In the genomic region with DNA sequence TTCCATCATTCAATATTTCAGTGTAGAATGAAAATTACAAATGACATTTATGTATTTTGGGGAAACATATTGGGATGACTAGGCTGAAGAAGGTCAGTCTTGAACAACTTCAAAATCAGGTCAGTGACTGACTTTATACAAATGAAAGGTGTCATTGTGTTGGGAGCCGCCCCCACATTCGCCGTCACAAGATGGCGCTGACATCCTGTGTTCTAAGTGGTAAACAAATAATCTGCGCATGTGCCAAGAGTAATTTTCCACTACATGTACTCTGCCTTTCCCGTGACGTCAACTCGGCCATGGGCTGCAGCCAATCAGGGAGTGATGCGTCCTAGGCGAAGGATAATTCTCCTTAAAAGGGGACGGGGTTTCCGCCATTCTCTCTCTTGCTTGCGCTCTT, we compare ENCODE assay signal across 1 mouse cellular context. TPM values are rescaled to one million over a fixed set of nuclear protein-coding genes. Genes with fewer than 3 reads are reported as not detected.
"Had no signal": no experiment of that assay in that cellular context is flagged by ENCODE, and none has a peak within 500 bp of the region (broad histone marks: within the 10 kb centered on the region; RNA-seq: fewer than 3 reads in every experiment).

No protein-coding gene starts in this region.

RNA-seq across cellular contexts. Expression of a gene that starts 33.0 kb away (rescaled TPM):
- total RNA-seq: monocyte, adult 5-6 weeks had no signal
